Mouse (Mus musculus) heart, postnatal 0 days (tissue): ENCODE measurements around the gene Itpr1. TPM values are rescaled to one million over a fixed set of nuclear protein-coding genes. Genes with fewer than 3 reads are reported as not detected.

Experiments
- ATAC-seq: fragments of 200-750 bp; cut with Nextera tagmentation; 2 replicates; pipeline ENCODE4 v1.8.0; 2017; ENCODE audit warnings: low read depth, moderate number of reproducible peaks, moderate library complexity; ENCODE audit not compliant: insufficient read depth
- DNase-seq: peaks from one replicate; pipeline ENCODE4 v3.0.0-alpha.2; 2016; ENCODE audit warnings: low spot score
- H3K27ac ChIP-seq: fragments of 300-500 bp; sonication (generic); 2 replicates; pipeline ENCODE4 v1.5.1; 2014; ENCODE audit warnings: low read depth, mild to moderate bottlenecking
- H3K27me3 ChIP-seq: fragments of 300-500 bp; sonication (generic); 2 replicates; pipeline ENCODE4 v1.6.1; 2014; ENCODE audit warnings: low read length, mixed read lengths; ENCODE audit not compliant: control insufficient read depth, insufficient read depth
- H3K36me3 ChIP-seq: fragments of 300-500 bp; sonication (generic); replicated peaks from 2 replicates; pipeline ENCODE4 v1.6.1; 2014; ENCODE audit warnings: low read length, mixed read lengths; ENCODE audit not compliant: control insufficient read depth, insufficient read depth
- H3K4me1 ChIP-seq: fragments of 300-500 bp; sonication (generic); 2 replicates; pipeline ENCODE4 v1.6.1; 2014; ENCODE audit warnings: antibody characterized with exemption; ENCODE audit not compliant: control insufficient read depth, insufficient read depth
- H3K4me2 ChIP-seq: fragments of 300-500 bp; sonication (generic); 2 replicates; pipeline ENCODE4 v1.6.1; 2014; ENCODE audit warnings: low read depth, mild to moderate bottlenecking, low read length, moderate library complexity
- H3K4me3 ChIP-seq: fragments of 300-500 bp; sonication (generic); 2 replicates; pipeline ENCODE4 v1.5.1; 2014; ENCODE audit warnings: low read depth, low read length
- H3K9ac ChIP-seq: fragments of 300-500 bp; sonication (generic); replicated peaks from 2 replicates; pipeline ENCODE4 v1.6.1; 2014; ENCODE audit warnings: low read depth, low read length, mixed read lengths
- H3K9me3 ChIP-seq: fragments of 300-500 bp; sonication (generic); replicated peaks from 2 replicates; pipeline ENCODE4 v1.6.1; 2016; ENCODE audit warnings: low read length; ENCODE audit not compliant: control insufficient read depth
- CTCF ChIP-seq: IDR thresholded peaks from 2 replicates; pipeline ENCODE4 v1.5.1; 2016; ENCODE audit warnings: antibody characterized with exemption, control low read depth, low read depth
- EP300 ChIP-seq: IDR thresholded peaks from 2 replicates; pipeline ENCODE4 v1.6.1; 2016; ENCODE audit warnings: antibody characterized with exemption, low read depth
- WGBS: fragments of 180-500 bp; shearing (Covaris S2); extraction: QIAGEN DNeasy Blood & Tissue Kit; methylation state at CpG from one replicate; pipeline ENCODE4 v1.1.7; 2014; 5-methylcytosine and 5-hydroxymethylcytosine counted together
- polyA plus RNA-seq: library from polyadenylated mRNA; unstranded; fragments of >200 nt; fragmentation: Nextera tagmentation; extraction: Ambion mirVana; gene quantifications from 2 replicates; pipeline ENCODE4 v1.2.1, GENCODE M21; 2015
- total RNA-seq: library from RNA; depleted of rRNA; stranded (reverse); fragments of >200 nt; gene quantifications from 2 replicates; pipeline ENCODE4 v1.2.3, GENCODE M21; 2014; ENCODE audit warnings: low replicate concordance

Gene Itpr1
- total and polyA plus RNA-seq, 2 experiments from 2014 or later, result 7.1 to 22.2 TPM

GRCm38 (mm10) chr6:108457516-108458181 lies 244.8 kb downstream of the Itpr1 start:
- no peak overlapping the region for H3K4me3 ChIP-seq
- H3K27ac ChIP-seq, result peak overlapping the region; percentile 77
- no peak overlapping the region for H3K9ac ChIP-seq
- peaks cover 24% of the 10 kb centered on the region for H3K4me1 ChIP-seq
- TF ChIP-seq EP300 (0 out of 2 replicates have a peak, but pooled peaks have one; percentile 11), CTCF (no peak)
- ATAC-seq, result peak; percentile 34; the same call in 1 of the 2 replicates
- H3K27me3 ChIP-seq, result no peaks in the 10 kb centered on the region
- no peaks in the 10 kb centered on the region for H3K9me3 ChIP-seq
- no peaks in the 10 kb centered on the region for H3K36me3 ChIP-seq
- 58% methylated on average over 14 of the region's 14 CpGs for WGBS
- DNase-seq, result peak; percentile 78
- H3K4me2 ChIP-seq, result no peak overlapping the region

- H3K9ac ChIP-seq, result no peak overlapping the region
Observed at GRCm38 (mm10) chr6:108458182-108458571, 245.3 kb downstream of the Itpr1 start.

GRCm38 (mm10) chr6:108458826-108459225 lies 245.9 kb downstream of the Itpr1 start:
- Histone ChIP-seq H3K4me3 (no peak overlapping the region), H3K9ac (no peak overlapping the region), H3K27ac (no peak overlapping the region), H3K4me2 (no peak overlapping the region), H3K27me3 (no peaks in the 10 kb centered on the region), H3K36me3 (no peaks in the 10 kb centered on the region), H3K9me3 (no peaks in the 10 kb centered on the region), H3K4me1 (peaks cover 24% of the 10 kb centered on the region)
- DNase-seq (no peak), ATAC-seq (no peak)
- 88% methylated on average over 11 of the region's 11 CpGs for WGBS
- no peak for TF ChIP-seq CTCF
- no peak for TF ChIP-seq EP300

More at GRCm38 (mm10) chr6:108458182-108458571, 245.3 kb downstream of the Itpr1 start:
- Histone ChIP-seq H3K36me3 (no peaks in the 10 kb centered on the region), H3K4me3 (no peak overlapping the region), H3K4me1 (peaks cover 24% of the 10 kb centered on the region), H3K27me3 (no peaks in the 10 kb centered on the region), H3K9me3 (no peaks in the 10 kb centered on the region), H3K4me2 (no peak overlapping the region), H3K27ac (peak overlapping the region; percentile 77)
- no peak for DNase-seq
- WGBS, result 61% methylated on average over 2 of the region's 2 CpGs
- no peak for ATAC-seq
- TF ChIP-seq CTCF (no peak), EP300 (no peak)

- no peaks in the 10 kb centered on the region for H3K9me3 ChIP-seq
- no peak overlapping the region for H3K4me3 ChIP-seq
- H3K27ac ChIP-seq, result no peak overlapping the region
- WGBS, result 55% methylated on average over 8 of the region's 8 CpGs
- H3K27me3 ChIP-seq, result no peaks in the 10 kb centered on the region
- H3K4me1 ChIP-seq, result no peaks in the 10 kb centered on the region
- DNase-seq (no peak), ATAC-seq (no peak)
- TF ChIP-seq CTCF (no peak), EP300 (no peak)
- H3K9ac ChIP-seq, result no peak overlapping the region
- no peak overlapping the region for H3K4me2 ChIP-seq
- H3K36me3 ChIP-seq, result no peaks in the 10 kb centered on the region
Observed at GRCm38 (mm10) chr6:108464308-108464979, 251.5 kb downstream of the Itpr1 start.

- H3K27me3 ChIP-seq, result no peaks in the 10 kb centered on the region
- TF ChIP-seq CTCF, result no peak
- TF ChIP-seq EP300, result no peak
- H3K27ac ChIP-seq, result no peak overlapping the region
- ATAC-seq, result no peak
- H3K9ac ChIP-seq, result no peak overlapping the region
- H3K4me3 ChIP-seq, result no peak overlapping the region
- no peaks in the 10 kb centered on the region for H3K36me3 ChIP-seq
- no peak overlapping the region for H3K4me2 ChIP-seq
- WGBS, result 93% methylated on average over 5 of the region's 5 CpGs
- no peak for DNase-seq
- no peaks in the 10 kb centered on the region for H3K4me1 ChIP-seq
- no peaks in the 10 kb centered on the region for H3K9me3 ChIP-seq
Observed at GRCm38 (mm10) chr6:108465159-108465558, 252.3 kb downstream of the Itpr1 start.
